Mouse (Mus musculus) liver, embryonic 16.5 days (tissue): ENCODE results near the gene E2f2. TPM values are rescaled to one million over a fixed set of nuclear protein-coding genes. Genes with fewer than 3 reads are reported as not detected.

Experiments
- ATAC-seq: fragments of 200-750 bp; cut with Nextera tagmentation; 2 replicates; pipeline ENCODE4 v1.8.0; 2017; ENCODE audit warnings: low read depth, mild to moderate bottlenecking, moderate number of reproducible peaks, moderate library complexity
- H3K27ac ChIP-seq: fragments of 300-500 bp; sonication (generic); 2 replicates; pipeline ENCODE4 v1.5.1; 2014; ENCODE audit warnings: mild to moderate bottlenecking, low read length
- H3K27me3 ChIP-seq: fragments of 300-500 bp; sonication (generic); 2 replicates; pipeline ENCODE4 v1.6.1; 2014; ENCODE audit warnings: low read depth, low read length, mixed read lengths; ENCODE audit not compliant: control insufficient read depth, insufficient read depth
- H3K36me3 ChIP-seq: fragments of 300-500 bp; sonication (generic); 2 replicates; pipeline ENCODE4 v1.6.1; 2014; ENCODE audit warnings: mild to moderate bottlenecking; ENCODE audit not compliant: control insufficient read depth, insufficient read depth
- H3K4me1 ChIP-seq: fragments of 300-500 bp; sonication (generic); 2 replicates; pipeline ENCODE4 v1.6.1; 2014; ENCODE audit warnings: low read depth, low read length, mixed read lengths; ENCODE audit not compliant: control insufficient read depth
- H3K4me2 ChIP-seq: fragments of 300-500 bp; sonication (generic); 2 replicates; pipeline ENCODE4 v1.6.1; 2014; ENCODE audit warnings: low read depth, low read length, mixed read lengths
- H3K4me3 ChIP-seq: fragments of 300-500 bp; sonication (generic); 2 replicates; pipeline ENCODE4 v1.5.1; 2014; ENCODE audit warnings: low read depth, mild to moderate bottlenecking, low read length
- H3K9ac ChIP-seq: fragments of 300-500 bp; sonication (generic); 2 replicates; pipeline ENCODE4 v1.6.1; 2014; ENCODE audit warnings: low read depth, low read length
- H3K9me3 ChIP-seq: fragments of 300-500 bp; sonication (generic); replicated peaks from 2 replicates; pipeline ENCODE4 v1.6.1; 2016; ENCODE audit warnings: low read length; ENCODE audit not compliant: control insufficient read depth
- WGBS: fragments of 180-500 bp; shearing (Covaris S2); extraction: QIAGEN DNeasy Blood & Tissue Kit; methylation state at CpG from one replicate; pipeline ENCODE4 v1.1.7; 2014; ENCODE audit not compliant: insufficient replicate concordance; 5-methylcytosine and 5-hydroxymethylcytosine counted together
- polyA plus RNA-seq: library from polyadenylated mRNA; unstranded; fragments of >200 nt; fragmentation: Nextera tagmentation; extraction: Ambion mirVana; gene quantifications from 2 replicates; pipeline ENCODE4 v1.2.1, GENCODE M21; 2015

E2f2 gene
- polyA plus RNA-seq, 1 experiment from 2014 or later, result 93.6 TPM

GRCm38 (mm10) chr4:136177244-136177611 lies 5.0 kb downstream of the E2f2 start:
- Histone ChIP-seq H3K36me3 (peaks cover 40% of the 10 kb centered on the region), H3K27ac (peak overlapping the region; percentile 99), H3K4me2 (peak overlapping the region; percentile 85), H3K4me1 (peaks cover 81% of the 10 kb centered on the region), H3K27me3 (no peaks in the 10 kb centered on the region), H3K9ac (peak overlapping the region; percentile 99), H3K9me3 (no peaks in the 10 kb centered on the region), H3K4me3 (peak overlapping the region; percentile 92)
- no peak for ATAC-seq
- WGBS, result 16% methylated on average over 8 of the region's 8 CpGs

GRCm38 (mm10) chr4:136177612-136178474 lies 5.6 kb downstream of the E2f2 start:
- Histone ChIP-seq H3K36me3 (peaks cover 46% of the 10 kb centered on the region), H3K27me3 (no peaks in the 10 kb centered on the region), H3K4me3 (peak overlapping the region; percentile 92), H3K4me2 (peak overlapping the region; percentile 85), H3K9ac (peak overlapping the region; percentile 99), H3K9me3 (no peaks in the 10 kb centered on the region), H3K4me1 (peaks cover 81% of the 10 kb centered on the region), H3K27ac (peak overlapping the region; percentile 99)
- 12% methylated on average over 11 of the region's 11 CpGs for WGBS
- peak; percentile 82 for ATAC-seq

GRCm38 (mm10) chr4:136178475-136178921 lies 6.3 kb downstream of the E2f2 start:
- 19% methylated on average over 12 of the region's 12 CpGs for WGBS
- peak overlapping the region; percentile 92 for H3K4me3 ChIP-seq
- ATAC-seq, result no peak
- H3K36me3 ChIP-seq, result peaks cover 53% of the 10 kb centered on the region
- H3K4me1 ChIP-seq, result peaks cover 81% of the 10 kb centered on the region
- no peaks in the 10 kb centered on the region for H3K27me3 ChIP-seq
- H3K9ac ChIP-seq, result peak overlapping the region; percentile 99
- peak overlapping the region; percentile 85 for H3K4me2 ChIP-seq
- H3K9me3 ChIP-seq, result no peaks in the 10 kb centered on the region
- H3K27ac ChIP-seq, result peak overlapping the region; percentile 99

GRCm38 (mm10) chr4:136179456-136179855 lies 7.3 kb downstream of the E2f2 start:
- Histone ChIP-seq H3K27me3 (no peaks in the 10 kb centered on the region), H3K9me3 (no peaks in the 10 kb centered on the region), H3K4me1 (peaks cover 81% of the 10 kb centered on the region), H3K4me3 (peak overlapping the region; percentile 92), H3K36me3 (peaks cover 61% of the 10 kb centered on the region), H3K9ac (peak overlapping the region; percentile 99), H3K27ac (peak overlapping the region; percentile 99), H3K4me2 (peak overlapping the region; percentile 85)
- 56% methylated on average over 7 of the region's 7 CpGs for WGBS
- no peak for ATAC-seq

- H3K36me3 ChIP-seq, result peaks cover 64% of the 10 kb centered on the region
- peaks cover 77% of the 10 kb centered on the region for H3K4me1 ChIP-seq
- peak overlapping the region; percentile 99 for H3K9ac ChIP-seq
- H3K27ac ChIP-seq, result peak overlapping the region; percentile 99
- 8% methylated on average over 15 of the region's 15 CpGs for WGBS
- no peaks in the 10 kb centered on the region for H3K9me3 ChIP-seq
- no peaks in the 10 kb centered on the region for H3K27me3 ChIP-seq
- peak overlapping the region; percentile 85 for H3K4me2 ChIP-seq
- peak overlapping the region; percentile 92 for H3K4me3 ChIP-seq
- ATAC-seq, result peak; percentile 33
Observed at GRCm38 (mm10) chr4:136179998-136180397, 7.8 kb downstream of the E2f2 start.

GRCm38 (mm10) chr4:136180408-136181330 lies 8.5 kb downstream of the E2f2 start:
- no peaks in the 10 kb centered on the region for H3K27me3 ChIP-seq
- ATAC-seq, result peak; percentile 62
- peak overlapping the region; percentile 99 for H3K9ac ChIP-seq
- H3K4me1 ChIP-seq, result peaks cover 77% of the 10 kb centered on the region
- H3K36me3 ChIP-seq, result peaks cover 66% of the 10 kb centered on the region
- H3K4me2 ChIP-seq, result peak overlapping the region; percentile 85
- H3K4me3 ChIP-seq, result peak overlapping the region; percentile 92
- no peaks in the 10 kb centered on the region for H3K9me3 ChIP-seq
- WGBS, result 40% methylated on average over 23 of the region's 23 CpGs
- peak overlapping the region; percentile 99 for H3K27ac ChIP-seq

- Histone ChIP-seq H3K27ac (peak overlapping the region; percentile 99), H3K9ac (peak overlapping the region; percentile 48), H3K4me1 (peaks cover 77% of the 10 kb centered on the region), H3K4me3 (peak overlapping the region; percentile 92), H3K36me3 (peaks cover 67% of the 10 kb centered on the region), H3K4me2 (peak overlapping the region; percentile 85), H3K27me3 (no peaks in the 10 kb centered on the region), H3K9me3 (no peaks in the 10 kb centered on the region)
- 32% methylated on average over 12 of the region's 12 CpGs for WGBS
- no peak for ATAC-seq
Observed at GRCm38 (mm10) chr4:136181367-136181766, 9.2 kb downstream of the E2f2 start.

- Histone ChIP-seq H3K9me3 (no peaks in the 10 kb centered on the region), H3K27me3 (no peaks in the 10 kb centered on the region), H3K4me2 (no peak overlapping the region), H3K4me1 (peaks cover 67% of the 10 kb centered on the region), H3K27ac (peak overlapping the region; percentile 50), H3K9ac (no peak overlapping the region; the same call in 1 of the 2 replicates), H3K36me3 (peaks cover 86% of the 10 kb centered on the region), H3K4me3 (no peak overlapping the region)
- ATAC-seq, result no peak
- WGBS, result 36% methylated on average over 9 of the region's 9 CpGs
Observed at GRCm38 (mm10) chr4:136185375-136185774, 13.2 kb downstream of the E2f2 start.
